8 mouse cellular contexts compared by ENCODE assay signal in genomic region chr6:143100478-143101115, GRCm38 (mm10). TPM values are rescaled to one million over a fixed set of nuclear protein-coding genes. Genes with fewer than 3 reads are reported as not detected.
DNase-seq lines count a peak whose midpoint lies in the region; ATAC-seq and TF ChIP-seq lines count a peak whose summit lies in the region.

No protein-coding gene starts in this region.

- ATAC-seq in erythroblast, adult 5-6 weeks (replicated peaks; ENCODE audit: low FRiP score, poor library complexity, severe bottlenecking): no peak
- no peak for ATAC-seq in liver, embryonic 12.5 days

- peaks cover 40% of the 10 kb centered on the region for H3K4me1 ChIP-seq in erythroblast, embryonic 14.5 days (ENCODE audit: control insufficient read depth)
- H3K4me1 ChIP-seq in embryonic fibroblast, embryonic 13.5 days (ENCODE audit: control insufficient read depth, insufficient read depth, low read length): no peaks in the 10 kb centered on the region
- peaks cover 30% of the 10 kb centered on the region for H3K4me1 ChIP-seq in liver, embryonic 12.5 days

- H3K4me2 ChIP-seq in liver, embryonic 12.5 days: peak overlapping the region; percentile 83

- 50% methylated on average over 8 of the region's 8 CpGs for WGBS in liver, embryonic 12.5 days (ENCODE audit: insufficient replicate concordance)

- no peak for TF ChIP-seq CTCF in embryonic fibroblast, embryonic 13.5 days (IDR thresholded peaks at IDR 0.05; ENCODE audit: borderline replicate concordance, insufficient read depth, low read length)

- H3K9me3 ChIP-seq in erythroblast, embryonic 14.5 days (ENCODE audit: control insufficient read depth, low read length): peaks cover 2% of the 10 kb centered on the region; the same call in 1 of the 2 replicates
- no peaks in the 10 kb centered on the region for H3K9me3 ChIP-seq in liver, embryonic 12.5 days (replicated peaks)

- H3K27me3 ChIP-seq in erythroblast, embryonic 14.5 days (ENCODE audit: control insufficient read depth): peaks cover 2% of the 10 kb centered on the region; the same call in 1 of the 2 replicates
- H3K27me3 ChIP-seq in liver, embryonic 12.5 days (replicated peaks): no peaks in the 10 kb centered on the region

- peak; percentile 17 for DNase-seq in 3T3-L1 (ENCODE audit: low read depth, low spot score)
- DNase-seq in frontal cortex, postnatal 25 days (ENCODE audit: low spot score in 2 of 2): no peak
- no peak for DNase-seq in frontal cortex, postnatal 36 days (ENCODE audit: low spot score in 2 of 2)
- no peak for DNase-seq in gastrocnemius, adult 8-10 months (ENCODE audit: low spot score in 2 of 2)

- no peak for TF ChIP-seq POLR2A in embryonic fibroblast, embryonic 13.5 days (IDR thresholded peaks at IDR 0.05; ENCODE audit: low read depth, low read length)

- H3K9ac ChIP-seq in liver, embryonic 12.5 days: peak overlapping the region; percentile 95

- H3K36me3 ChIP-seq in erythroblast, embryonic 14.5 days (ENCODE audit: control insufficient read depth): peaks cover 25% of the 10 kb centered on the region
- peaks cover 21% of the 10 kb centered on the region; the same call in 1 of the 2 replicates for H3K36me3 ChIP-seq in liver, embryonic 12.5 days

- peak overlapping the region; percentile 85 for H3K4me3 ChIP-seq in erythroblast, embryonic 14.5 days (replicated peaks)
- H3K4me3 ChIP-seq in embryonic fibroblast, embryonic 13.5 days (ENCODE audit: insufficient read depth, low read length): peak overlapping the region; percentile 59
- peak overlapping the region; percentile 91 for H3K4me3 ChIP-seq in liver, embryonic 12.5 days

- H3K27ac ChIP-seq in embryonic fibroblast, embryonic 13.5 days (ENCODE audit: insufficient read depth, low read length): no peak overlapping the region
- H3K27ac ChIP-seq in liver, embryonic 12.5 days: peak overlapping the region; percentile 93; the same call in 1 of the 2 replicates

RNA-seq across cellular contexts. Expression of gene C2cd5, which starts 0.7 kb away (rescaled TPM):
- 3.7 and 4.5 TPM in 2 replicates for polyA plus RNA-seq in erythroblast, embryonic 14.5 days (2012)
- 108 and 122 TPM in 2 replicates for total RNA-seq in erythroblast, adult 5-6 weeks (2015; ENCODE audit: low replicate concordance)
- total RNA-seq in erythroblast, adult 5-6 weeks (2017; ENCODE audit: low replicate concordance): 98.8 and 106 TPM in 2 replicates
- polyA plus RNA-seq in embryonic fibroblast, embryonic 13.5 days (2011; ENCODE audit: insufficient read length, low read depth, missing spikeins): 9.0 and 13.1 TPM in 2 replicates
- polyA plus RNA-seq in liver, embryonic 12.5 days (2016; fragmentation: Nextera tagmentation; extraction: Ambion mirVana): 22.2 and 22.7 TPM in 2 replicates
- 1 to 10 TPM; 5.2 to 9.0 (median 7.5) TPM for total RNA-seq in gastrocnemius, adult 8-10 months (2022)
